Mouse (Mus musculus) embryonic fibroblast, embryonic 13.5 days (primary cell): Measurements from ENCODE around the gene Nrxn1.

ENCODE experiments used
- CTCF ChIP-seq: IDR thresholded peaks from 2 replicates; pipeline ENCODE4 v1.5.1; 2011; ENCODE audit warnings: mild to moderate bottlenecking, control low read depth, low read length, moderate library complexity, borderline replicate concordance; ENCODE audit not compliant: insufficient read depth
- POLR2A ChIP-seq: IDR thresholded peaks from 2 replicates; pipeline ENCODE4 v1.6.1; 2011; ENCODE audit warnings: low read depth, mild to moderate bottlenecking, control low read depth, low read length, moderate library complexity

GRCm38 (mm10) chr17:90007438-90008109, 1085.3 kb downstream of the Nrxn1 start:
- TF ChIP-seq POLR2A, result no peak
- no peak for TF ChIP-seq CTCF
